In the genomic region with DNA sequence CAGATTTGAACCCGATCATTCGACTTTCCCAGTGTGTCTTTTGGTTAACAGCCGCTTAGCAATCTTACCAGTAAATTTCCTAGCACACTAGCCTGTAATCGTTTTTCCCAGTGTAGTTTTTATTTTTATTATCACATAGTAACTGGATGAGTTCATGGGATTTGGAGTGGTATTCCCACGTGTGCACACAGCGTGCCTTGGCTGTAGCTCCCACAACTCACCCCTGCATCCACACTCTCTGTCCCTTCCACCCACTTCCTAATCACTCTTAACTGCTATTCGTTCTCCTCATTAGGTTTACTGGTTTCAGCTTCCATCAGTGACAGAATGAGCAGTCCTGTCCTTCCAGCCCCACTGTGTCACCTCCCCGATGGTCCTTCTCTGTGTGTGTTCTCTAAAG, we compare ENCODE assay signal across 24 mouse cellular contexts. TPM values are rescaled to one million over a fixed set of nuclear protein-coding genes. Genes with fewer than 3 reads are reported as not detected.
DNase-seq lines count a peak whose midpoint lies in the region; ATAC-seq lines count a peak whose summit lies in the region.
"Had no signal": no experiment of that assay in that cellular context is flagged by ENCODE, and none has a peak within 500 bp of the region (broad histone marks: within the 10 kb centered on the region; RNA-seq: fewer than 3 reads in every experiment).

No protein-coding gene starts in this region.

- peaks cover 16% of the 10 kb centered on the region for H3K4me1 ChIP-seq in heart, embryonic 16.5 days (ENCODE audit: control insufficient read depth, insufficient read depth, low read length)
- peaks cover 10% of the 10 kb centered on the region for H3K4me1 ChIP-seq in heart, embryonic 10.5 days
- H3K4me1 ChIP-seq in liver, embryonic 16.5 days (ENCODE audit: control insufficient read depth, low read depth, low read length) = peaks cover 7% of the 10 kb centered on the region
- H3K4me1 ChIP-seq in liver, embryonic 11.5 days (replicated peaks; ENCODE audit: control insufficient read depth, insufficient read depth, low read length) = peaks cover 17% of the 10 kb centered on the region
- H3K4me1 ChIP-seq: forebrain, embryonic 12.5 days; intestine, embryonic 15.5 days had no signal

- H3K27ac ChIP-seq in heart, embryonic 16.5 days (ENCODE audit: low read length) = peak overlapping the region; percentile 50; the same call in 1 of the 2 replicates
- no peak overlapping the region for H3K27ac ChIP-seq in heart, embryonic 10.5 days
- peak overlapping the region; percentile 74; the same call in 1 of the 2 replicates for H3K27ac ChIP-seq in liver, embryonic 16.5 days (ENCODE audit: low read length)
- H3K27ac ChIP-seq in liver, embryonic 11.5 days (ENCODE audit: low read depth, low read length) = no peak overlapping the region
- H3K27ac ChIP-seq: embryonic facial prominence, embryonic 13.5 days; forebrain, embryonic 12.5 days; heart, embryonic 13.5 days; hindbrain, embryonic 10.5 days; intestine, embryonic 15.5 days; liver, embryonic 14.5 days; midbrain, embryonic 10.5 days had no signal

- no peaks in the 10 kb centered on the region for H3K36me3 ChIP-seq in heart, embryonic 16.5 days (ENCODE audit: control insufficient read depth, insufficient read depth)
- H3K36me3 ChIP-seq in heart, embryonic 10.5 days = no peaks in the 10 kb centered on the region
- no peaks in the 10 kb centered on the region for H3K36me3 ChIP-seq in liver, embryonic 16.5 days (ENCODE audit: control insufficient read depth, insufficient read depth)
- H3K36me3 ChIP-seq in liver, embryonic 11.5 days (ENCODE audit: control insufficient read depth, insufficient read depth, low read length) = no peaks in the 10 kb centered on the region
- H3K36me3 ChIP-seq: embryonic facial prominence, embryonic 13.5 days; forebrain, embryonic 12.5 days; heart, embryonic 13.5 days; hindbrain, embryonic 10.5 days; intestine, embryonic 15.5 days; midbrain, embryonic 10.5 days had no signal

- no peaks in the 10 kb centered on the region for H3K9me3 ChIP-seq in heart, embryonic 16.5 days (replicated peaks; ENCODE audit: control insufficient read depth, low read length)
- no peaks in the 10 kb centered on the region for H3K9me3 ChIP-seq in heart, embryonic 10.5 days
- no peaks in the 10 kb centered on the region for H3K9me3 ChIP-seq in liver, embryonic 16.5 days (replicated peaks; ENCODE audit: control insufficient read depth, low read length)
- no peaks in the 10 kb centered on the region for H3K9me3 ChIP-seq in liver, embryonic 11.5 days (ENCODE audit: control insufficient read depth, low read length)
- H3K9me3 ChIP-seq: embryonic facial prominence, embryonic 13.5 days; forebrain, embryonic 12.5 days; heart, embryonic 13.5 days; hindbrain, embryonic 10.5 days; intestine, embryonic 15.5 days; midbrain, embryonic 10.5 days had no signal

- no peak for ATAC-seq in heart, embryonic 16.5 days (replicated peaks; ENCODE audit: extremely low read depth, insufficient read depth, low FRiP score)
- no peak for ATAC-seq in liver, embryonic 16.5 days (ENCODE audit: low read depth)
- no peak for ATAC-seq in liver, embryonic 11.5 days (replicated peaks; ENCODE audit: low FRiP score)
- ATAC-seq: hindbrain, embryonic 16.5 days had no signal

- DNase-seq in heart, embryonic 10.5 days (ENCODE audit: low spot score) = no peak
- no peak for DNase-seq in liver, embryonic 11.5 days (ENCODE audit: low spot score)
- DNase-seq in heart, postnatal 25 days (ENCODE audit: low spot score) = peak; percentile 18
- peak; percentile 72 for DNase-seq in skeletal muscle tissue, adult 2 months (ENCODE audit: low read depth, low spot score)
- no peak for DNase-seq in adrenal gland, postnatal 14 days
- DNase-seq: adrenal gland, adult 2 months; cerebellum, adult 2 months; cerebellum, postnatal 36 days; embryo, embryonic 11 days; kidney, adult 8-10 months; kidney, postnatal 4 days; layer of hippocampus, adult 9-11 months; lung, postnatal 10 days had no signal

- no peaks in the 10 kb centered on the region for H3K27me3 ChIP-seq in heart, embryonic 16.5 days (ENCODE audit: control insufficient read depth, insufficient read depth, low read length)
- no peaks in the 10 kb centered on the region for H3K27me3 ChIP-seq in heart, embryonic 10.5 days (ENCODE audit: insufficient read depth, poor library complexity, severe bottlenecking)
- no peaks in the 10 kb centered on the region for H3K27me3 ChIP-seq in liver, embryonic 16.5 days (ENCODE audit: control insufficient read depth, insufficient read depth, low read depth, low read length)
- H3K27me3 ChIP-seq in liver, embryonic 11.5 days (replicated peaks; ENCODE audit: control insufficient read depth, insufficient read depth, low read length) = no peaks in the 10 kb centered on the region
- H3K27me3 ChIP-seq: embryonic facial prominence, embryonic 13.5 days; forebrain, embryonic 12.5 days; heart, embryonic 13.5 days; intestine, embryonic 15.5 days had no signal

- 49% methylated on average over 8 of the region's 8 CpGs for WGBS in heart, embryonic 16.5 days
- WGBS in heart, embryonic 10.5 days = 61% methylated on average over 8 of the region's 8 CpGs
- 54% methylated on average over 8 of the region's 8 CpGs for WGBS in liver, embryonic 16.5 days (ENCODE audit: insufficient replicate concordance)
- 74% methylated on average over 8 of the region's 8 CpGs for WGBS in liver, embryonic 11.5 days

- no peak overlapping the region for H3K4me3 ChIP-seq in heart, embryonic 16.5 days (ENCODE audit: low read length)
- H3K4me3 ChIP-seq in heart, embryonic 10.5 days = no peak overlapping the region
- no peak overlapping the region for H3K4me3 ChIP-seq in liver, embryonic 16.5 days (ENCODE audit: low read depth, low read length)
- no peak overlapping the region for H3K4me3 ChIP-seq in liver, embryonic 11.5 days (ENCODE audit: low read depth, low read length)
- H3K4me3 ChIP-seq: embryonic facial prominence, embryonic 13.5 days; erythroblast, embryonic 14.5 days; forebrain, embryonic 12.5 days; heart, embryonic 13.5 days; hindbrain, embryonic 10.5 days; intestine, embryonic 15.5 days; midbrain, embryonic 10.5 days had no signal

- intact Hi-C loops in heart, postnatal 25 days (cut with DNase I) = no loop called here

- H3K9ac ChIP-seq in heart, embryonic 16.5 days (ENCODE audit: low read length) = no peak overlapping the region
- H3K9ac ChIP-seq in liver, embryonic 16.5 days (ENCODE audit: low read depth, low read length) = no peak overlapping the region
- H3K9ac ChIP-seq in liver, embryonic 11.5 days (ENCODE audit: low read depth, low read length) = no peak overlapping the region
- H3K9ac ChIP-seq: embryonic facial prominence, embryonic 13.5 days; forebrain, embryonic 12.5 days; heart, embryonic 13.5 days; intestine, embryonic 15.5 days; liver, embryonic 14.5 days had no signal

- 0 out of 2 replicates have a peak overlapping the region, but pooled peaks have one; percentile 12 for H3K4me2 ChIP-seq in heart, embryonic 16.5 days (ENCODE audit: low read depth, low read length)
- H3K4me2 ChIP-seq in liver, embryonic 16.5 days (ENCODE audit: low read depth, low read length) = no peak overlapping the region
- no peak overlapping the region for H3K4me2 ChIP-seq in liver, embryonic 11.5 days
- H3K4me2 ChIP-seq: embryonic facial prominence, embryonic 13.5 days; forebrain, embryonic 12.5 days; heart, embryonic 13.5 days; intestine, embryonic 15.5 days had no signal

RNA-seq across cellular contexts. Expression of gene Fam129a, which starts 25.6 kb away (rescaled TPM):
- polyA plus RNA-seq in heart, embryonic 16.5 days (2015; fragmentation: Nextera tagmentation; extraction: Ambion mirVana) = 11.9 and 13.7 TPM in 2 replicates
- polyA plus RNA-seq in heart, embryonic 10.5 days (2016; fragmentation: Nextera tagmentation; extraction: Ambion mirVana) = 2.0 and 5.6 TPM in 2 replicates
- polyA plus RNA-seq in liver, embryonic 16.5 days (2015; fragmentation: Nextera tagmentation; extraction: Ambion mirVana) = 11.7 and 13.8 TPM in 2 replicates
- 2.1 and 3.0 TPM in 2 replicates for polyA plus RNA-seq in liver, embryonic 11.5 days (2014; fragmentation: Nextera tagmentation; extraction: Ambion mirVana)
- total RNA-seq in heart, postnatal 25 days (2021) = 10 to 100 TPM; 12.9 to 19.3 TPM
- 102 and 121 TPM in 2 replicates for total RNA-seq in adrenal gland, postnatal 14 days (2021)

Comparison
In these comparisons a context has a peak if more than half of its experiments do, and no peak if none do; other contexts are left out.
1. H3K27ac ChIP-seq: peak in heart, embryonic 16.5 days (single experiment) and liver, embryonic 16.5 days (single experiment); none in heart, embryonic 10.5 days (single experiment) and liver, embryonic 11.5 days (single experiment).
2. DNase-seq: peak in heart, postnatal 25 days (single experiment) and skeletal muscle tissue, adult 2 months (single experiment); none in heart, embryonic 10.5 days (single experiment), liver, embryonic 11.5 days (single experiment) and adrenal gland, postnatal 14 days (single experiment).